Mouse (Mus musculus) neural tube, embryonic 14.5 days (tissue): Measurements from ENCODE around the gene Tsks. TPM values are rescaled to one million over a fixed set of nuclear protein-coding genes. Genes with fewer than 3 reads are reported as not detected.

Experiments
- ATAC-seq: fragments of 200-750 bp; cut with Nextera tagmentation; 2 replicates; pipeline ENCODE4 v1.8.0; 2017; ENCODE audit warnings: low read depth, mild to moderate bottlenecking, moderate TSS enrichment, moderate library complexity
- H3K27ac ChIP-seq: fragments of 300-500 bp; sonication (generic); 2 replicates; pipeline ENCODE4 v1.5.1; 2014; ENCODE audit warnings: low read depth, mild to moderate bottlenecking, control low read depth, low read length, moderate library complexity, mixed read lengths
- H3K27me3 ChIP-seq: fragments of 300-500 bp; sonication (generic); 2 replicates; pipeline ENCODE4 v1.6.1; 2014; ENCODE audit warnings: low read length; ENCODE audit not compliant: control insufficient read depth, insufficient read depth
- H3K36me3 ChIP-seq: fragments of 300-500 bp; sonication (generic); 2 replicates; pipeline ENCODE4 v1.6.1; 2014; ENCODE audit warnings: low read length, mixed read lengths; ENCODE audit not compliant: control insufficient read depth, insufficient read depth
- H3K4me1 ChIP-seq: fragments of 300-500 bp; sonication (generic); 2 replicates; pipeline ENCODE4 v1.6.1; 2014; ENCODE audit warnings: low read length; ENCODE audit not compliant: control insufficient read depth, insufficient read depth
- H3K4me2 ChIP-seq: fragments of 300-500 bp; sonication (generic); 2 replicates; pipeline ENCODE4 v1.6.1; 2014; ENCODE audit warnings: mild to moderate bottlenecking, low read depth, low read length, control low read depth
- H3K4me3 ChIP-seq: fragments of 300-500 bp; sonication (generic); 2 replicates; pipeline ENCODE4 v1.5.1; 2014; ENCODE audit warnings: low read depth, low read length, control low read depth, mixed read lengths
- H3K9ac ChIP-seq: fragments of 300-500 bp; sonication (generic); replicated peaks from 2 replicates; pipeline ENCODE4 v1.6.1; 2014; ENCODE audit warnings: low read depth, mild to moderate bottlenecking, control low read depth, low read length, mixed read lengths
- H3K9me3 ChIP-seq: fragments of 300-500 bp; sonication (generic); 2 replicates; pipeline ENCODE4 v1.6.1; 2016; ENCODE audit warnings: low read length; ENCODE audit not compliant: control insufficient read depth
- WGBS: fragments of 180-500 bp; shearing (Covaris S2); extraction: QIAGEN DNeasy Blood & Tissue Kit; methylation state at CpG from one replicate; pipeline ENCODE4 v1.1.7; 2014; 5-methylcytosine and 5-hydroxymethylcytosine counted together
- polyA plus RNA-seq: library from polyadenylated mRNA; unstranded; fragments of >200 nt; fragmentation: Nextera tagmentation; extraction: Ambion mirVana; gene quantifications from 2 replicates; pipeline ENCODE4 v1.2.1, GENCODE M21; 2014

Gene Tsks
- polyA plus RNA-seq: 0.11 and 0.19 TPM in 2 replicates

DNA sequence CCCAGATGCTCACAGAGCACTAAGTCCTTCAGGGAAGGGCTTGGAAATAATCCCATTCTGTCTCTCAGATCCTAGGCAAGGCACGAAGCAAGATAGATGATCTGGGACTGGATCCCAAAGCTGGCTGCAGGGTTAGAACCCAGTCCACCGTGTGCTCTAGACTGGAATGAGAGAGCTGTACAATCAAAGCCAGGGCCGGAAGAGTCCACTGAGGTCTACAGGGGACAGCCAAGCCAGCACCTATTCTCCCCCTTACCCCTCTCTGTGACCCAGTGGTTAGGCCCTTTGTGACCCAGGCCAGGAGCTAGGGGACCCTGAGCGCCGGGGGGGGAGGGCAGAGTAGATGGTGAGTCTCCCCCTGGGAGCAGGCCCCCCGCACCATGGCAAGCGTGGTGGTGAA lies at the start of gene Tsks:
TSS of gene Tsks (plus strand) at position 301 of the 400 bp plus-strand sequence.
- no peaks in the 10 kb centered on the region for H3K27me3 ChIP-seq
- H3K4me1 ChIP-seq: no peaks in the 10 kb centered on the region
- H3K36me3 ChIP-seq: no peaks in the 10 kb centered on the region
- no peak within 1 kb of the TSS for H3K4me3 ChIP-seq
- WGBS: 79% methylated on average over 7 of the region's 7 CpGs
- H3K27ac ChIP-seq: no peak within 1 kb of the TSS
- no peak within 1 kb of the TSS for H3K9ac ChIP-seq
- no peak within 1 kb of the TSS for H3K4me2 ChIP-seq
- no peak for ATAC-seq
- no peaks in the 10 kb centered on the region for H3K9me3 ChIP-seq

DNA sequence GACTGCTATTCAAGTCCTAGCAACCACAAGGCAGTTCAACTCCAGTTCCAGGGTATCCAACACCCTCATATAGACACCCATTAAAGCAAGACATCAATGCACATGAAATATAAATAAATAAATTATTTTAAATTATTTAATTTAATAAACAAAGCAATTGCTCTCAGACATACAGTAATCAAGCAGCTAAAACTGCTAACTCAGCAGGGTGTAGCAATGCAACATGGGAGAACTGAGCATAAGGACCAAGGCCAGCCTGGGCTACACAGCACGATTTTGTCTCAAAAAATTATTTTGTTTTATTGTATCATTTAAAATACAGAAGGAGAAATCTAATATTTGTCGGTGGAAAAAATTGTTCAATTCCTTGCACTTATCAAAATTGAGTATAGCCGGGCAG lies 48.8 kb upstream of the Tsks start:
- Histone ChIP-seq H3K9ac (no peak overlapping the region), H3K36me3 (no peaks in the 10 kb centered on the region), H3K27me3 (no peaks in the 10 kb centered on the region), H3K27ac (peak overlapping the region; percentile 84; the same call in 1 of the 2 replicates), H3K4me2 (no peak overlapping the region), H3K4me3 (no peak overlapping the region), H3K4me1 (peaks cover 38% of the 10 kb centered on the region), H3K9me3 (no peaks in the 10 kb centered on the region)
- no peak for ATAC-seq
- 93% methylated on average over 3 of the region's 3 CpGs for WGBS

DNA sequence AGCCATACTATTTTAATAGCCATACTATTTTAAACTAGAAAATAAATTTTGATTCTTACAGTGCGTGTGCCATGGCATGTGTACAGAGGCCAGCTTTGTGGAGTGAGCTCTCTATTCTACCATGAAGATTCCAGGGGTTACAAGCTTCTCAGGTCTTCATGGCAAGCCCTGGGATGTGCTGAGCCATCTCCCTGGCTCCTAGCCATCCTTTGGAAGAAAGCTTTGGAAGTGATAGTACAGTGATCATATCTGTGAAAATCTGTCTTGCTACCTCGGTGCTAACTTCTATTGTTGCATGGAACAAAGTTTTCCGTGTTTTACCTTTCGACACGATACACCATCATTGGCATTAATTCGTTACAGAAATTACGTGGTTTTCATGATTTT lies 47.8 kb upstream of the Tsks start:
- Histone ChIP-seq H3K4me2 (peak overlapping the region; percentile 69), H3K27ac (peak overlapping the region; percentile 84), H3K36me3 (peaks cover 9% of the 10 kb centered on the region; the same call in 1 of the 2 replicates), H3K4me1 (peaks cover 38% of the 10 kb centered on the region), H3K9ac (no peak overlapping the region), H3K27me3 (no peaks in the 10 kb centered on the region), H3K4me3 (peak overlapping the region; percentile 42), H3K9me3 (no peaks in the 10 kb centered on the region)
- no peak for ATAC-seq
- WGBS: 23% methylated on average over 7 of the region's 7 CpGs

DNA sequence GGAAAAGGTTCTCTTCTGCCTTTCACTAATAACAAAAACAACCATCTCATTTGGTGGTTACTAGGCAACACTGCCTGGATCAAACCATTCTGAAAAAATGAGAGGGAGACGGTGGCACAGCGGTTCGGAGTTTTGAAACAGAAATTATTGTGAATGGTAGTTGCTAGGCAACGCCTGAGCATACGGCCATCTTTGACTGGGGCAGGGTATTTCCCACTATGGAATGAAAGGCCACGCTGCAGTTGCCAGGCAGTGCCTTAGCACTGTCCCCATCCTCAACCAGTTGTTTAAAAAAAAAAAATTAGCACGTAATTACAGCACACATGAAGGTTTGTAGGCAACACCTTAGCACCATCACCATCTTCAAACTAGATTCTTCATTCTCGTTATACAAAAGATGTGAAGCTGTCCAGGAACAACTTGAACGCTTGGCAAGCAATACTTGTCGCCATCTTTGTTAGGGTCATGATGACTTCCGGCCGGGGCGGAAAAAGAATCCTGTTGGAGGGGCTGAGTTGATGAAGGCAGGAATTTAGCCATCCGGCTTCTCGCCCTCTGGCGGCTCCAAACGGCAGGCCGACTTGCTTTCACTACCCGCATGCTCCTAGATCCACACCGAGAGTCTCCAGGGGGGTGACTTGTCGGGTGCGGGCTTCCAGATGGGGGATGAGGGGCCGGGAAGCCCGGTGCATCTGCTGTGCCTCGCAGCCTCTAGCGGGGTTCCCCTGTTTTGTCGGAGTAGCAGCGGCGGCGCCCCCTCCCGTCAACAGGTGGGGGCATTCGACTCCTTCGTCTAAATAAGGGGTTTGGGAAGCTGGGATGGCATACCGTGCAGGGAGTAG lies 47.2 kb upstream of the Tsks start, which contains the start of gene Fuz:
TSS of gene Fuz (plus strand) at position 487 of the 842 bp plus-strand sequence.
- peak within 1 kb of the TSS; percentile 84 for H3K27ac ChIP-seq
- ATAC-seq: peak; percentile 78
- peaks cover 34% of the 10 kb centered on the region for H3K4me1 ChIP-seq
- H3K9me3 ChIP-seq: no peaks in the 10 kb centered on the region
- H3K4me3 ChIP-seq: peak within 1 kb of the TSS; percentile 42
- peak within 1 kb of the TSS; percentile 54 for H3K9ac ChIP-seq
- under 1% methylated on average over 34 of the region's 34 CpGs for WGBS
- peaks cover 14% of the 10 kb centered on the region for H3K36me3 ChIP-seq
- peak within 1 kb of the TSS; percentile 69 for H3K4me2 ChIP-seq
- H3K27me3 ChIP-seq: no peaks in the 10 kb centered on the region

DNA sequence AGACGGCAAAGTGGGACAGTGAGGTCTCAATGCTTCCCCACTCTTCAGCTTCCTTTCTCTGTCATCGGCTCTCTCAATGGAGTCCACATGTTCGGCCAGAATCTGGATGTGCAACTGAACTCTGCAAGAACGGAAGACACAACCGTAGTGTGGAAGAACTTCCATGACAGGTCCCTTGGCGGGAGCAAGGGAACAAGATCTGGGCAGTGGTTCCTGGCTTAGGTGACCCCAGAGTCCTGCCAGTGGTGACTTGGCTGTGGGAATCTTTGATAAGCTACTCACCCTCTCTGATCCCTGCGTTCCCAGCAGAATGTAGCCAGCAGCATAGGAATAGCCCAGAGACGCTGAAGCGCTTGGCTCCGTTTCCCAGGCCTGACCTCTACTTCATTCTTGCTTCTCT lies 46.5 kb upstream of the Tsks start:
- Histone ChIP-seq H3K4me1 (peaks cover 27% of the 10 kb centered on the region), H3K36me3 (peaks cover 15% of the 10 kb centered on the region), H3K27ac (peak overlapping the region; percentile 84), H3K27me3 (no peaks in the 10 kb centered on the region), H3K9me3 (no peaks in the 10 kb centered on the region), H3K4me3 (peak overlapping the region; percentile 42), H3K4me2 (peak overlapping the region; percentile 69), H3K9ac (peak overlapping the region; percentile 54)
- no peak for ATAC-seq
- 35% methylated on average over 10 of the region's 10 CpGs for whole genome bisulfite sequencing

DNA sequence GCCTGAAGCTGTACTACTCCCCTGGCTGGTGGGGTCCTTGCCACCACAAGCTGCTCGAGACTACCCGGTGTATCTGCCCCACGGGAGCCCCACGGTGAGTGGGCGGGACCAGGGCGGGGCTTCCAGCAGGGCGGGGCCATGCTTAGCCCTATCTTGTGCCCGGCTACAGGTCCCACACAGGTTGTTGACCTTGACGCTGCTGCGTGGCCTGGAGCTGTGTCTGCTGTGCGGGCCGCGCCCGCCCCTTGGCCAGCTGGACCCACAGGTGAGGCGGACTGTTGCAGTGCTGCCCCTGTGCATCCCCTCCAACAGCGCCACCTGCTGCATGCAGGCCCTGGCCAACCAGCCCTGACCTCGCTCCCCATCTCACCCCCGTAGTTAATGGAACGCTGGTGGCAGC lies 44.4 kb upstream of the Tsks start:
- Histone ChIP-seq H3K36me3 (peaks cover 26% of the 10 kb centered on the region), H3K4me1 (peaks cover 18% of the 10 kb centered on the region), H3K27ac (no peak overlapping the region), H3K9ac (no peak overlapping the region), H3K27me3 (no peaks in the 10 kb centered on the region), H3K9me3 (no peaks in the 10 kb centered on the region), H3K4me2 (no peak overlapping the region), H3K4me3 (no peak overlapping the region)
- ATAC-seq: no peak
- WGBS: 36% methylated on average over 19 of the region's 19 CpGs

DNA sequence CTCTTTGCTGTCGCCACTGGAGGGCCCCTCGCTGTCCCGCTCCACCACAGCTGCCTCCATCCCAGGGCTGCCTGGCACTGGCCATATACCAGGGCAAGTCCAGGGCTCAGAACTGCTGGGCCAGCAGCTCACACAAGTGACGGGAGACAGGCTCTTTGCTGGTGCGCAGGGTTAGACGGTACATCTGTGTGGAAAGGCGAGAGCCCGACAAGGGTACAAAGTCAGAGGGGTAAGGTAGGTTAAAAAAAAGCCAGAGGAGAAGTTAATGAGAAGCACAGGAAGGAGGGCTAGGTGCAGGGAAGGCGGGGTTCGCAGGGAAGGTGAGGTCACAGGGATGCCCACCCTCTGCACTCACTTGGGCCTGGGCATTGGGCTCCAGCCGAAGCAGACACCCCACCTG lies 42.4 kb upstream of the Tsks start:
- ATAC-seq: no peak
- Histone ChIP-seq H3K9ac (no peak overlapping the region), H3K27me3 (no peaks in the 10 kb centered on the region), H3K4me2 (no peak overlapping the region), H3K4me1 (peaks cover 12% of the 10 kb centered on the region), H3K27ac (no peak overlapping the region), H3K9me3 (no peaks in the 10 kb centered on the region), H3K4me3 (no peak overlapping the region), H3K36me3 (peaks cover 45% of the 10 kb centered on the region)
- 91% methylated on average over 11 of the region's 11 CpGs for WGBS

DNA sequence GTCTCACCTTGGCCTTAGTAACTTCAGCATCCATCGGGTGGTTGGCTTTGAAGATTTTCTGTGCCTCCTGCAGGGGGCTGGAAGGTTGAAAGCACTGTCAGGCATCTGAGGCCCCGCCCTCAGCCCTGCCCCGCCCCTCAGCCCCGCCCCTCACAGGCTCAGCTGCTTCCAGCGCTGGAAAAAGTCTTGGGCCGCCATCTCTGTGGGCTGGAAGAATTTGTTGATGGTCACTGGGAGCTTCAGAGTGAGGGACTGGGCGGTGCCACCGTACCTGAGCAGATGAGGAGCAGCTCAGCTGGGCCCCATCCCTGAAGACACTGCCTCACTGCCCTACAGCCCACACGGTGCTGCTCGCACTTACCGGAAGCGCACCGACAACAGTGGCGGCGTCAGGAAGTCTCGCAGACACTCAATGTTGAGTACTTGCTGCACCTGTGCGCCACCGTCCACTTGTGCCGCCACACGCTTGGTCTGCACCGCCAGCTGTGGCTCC lies 41.7 kb upstream of the Tsks start:
- Histone ChIP-seq H3K4me2 (no peak overlapping the region), H3K4me1 (peaks cover 12% of the 10 kb centered on the region), H3K9ac (no peak overlapping the region), H3K27ac (no peak overlapping the region), H3K9me3 (no peaks in the 10 kb centered on the region), H3K4me3 (no peak overlapping the region), H3K36me3 (peaks cover 51% of the 10 kb centered on the region), H3K27me3 (no peaks in the 10 kb centered on the region)
- ATAC-seq: no peak
- WGBS: 20% methylated on average over 21 of the region's 21 CpGs

DNA sequence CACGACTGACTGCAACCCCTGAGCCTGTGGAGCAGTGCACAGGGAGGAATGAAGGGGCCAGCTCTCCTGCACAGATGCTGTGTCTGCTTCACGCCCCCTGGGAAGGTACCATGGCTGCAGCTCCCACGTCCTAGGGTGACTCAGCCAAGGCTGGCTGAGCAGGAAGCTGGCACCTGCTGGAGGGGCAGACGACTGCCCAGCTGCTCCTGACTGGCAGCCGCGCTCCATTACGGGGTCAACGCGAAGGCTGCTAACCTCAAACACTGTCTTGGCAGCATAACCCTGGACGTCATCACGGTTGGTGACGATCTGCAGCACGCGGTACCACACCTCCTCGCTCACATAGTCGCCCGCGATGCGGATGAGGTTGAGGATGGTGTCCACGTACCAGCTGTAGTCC lies 37.6 kb upstream of the Tsks start:
- no peak overlapping the region for H3K27ac ChIP-seq
- ATAC-seq: no peak
- 93% methylated on average over 20 of the region's 20 CpGs for WGBS
- no peak overlapping the region for H3K4me2 ChIP-seq
- H3K4me1 ChIP-seq: no peaks in the 10 kb centered on the region
- H3K4me3 ChIP-seq: no peak overlapping the region
- no peaks in the 10 kb centered on the region for H3K9me3 ChIP-seq
- no peaks in the 10 kb centered on the region for H3K27me3 ChIP-seq
- H3K9ac ChIP-seq: no peak overlapping the region
- H3K36me3 ChIP-seq: peaks cover 74% of the 10 kb centered on the region
